Mouse (Mus musculus) macrophage (primary cell): ENCODE data around the gene Tpcn2. TPM values are rescaled to one million over a fixed set of nuclear protein-coding genes. Genes with fewer than 3 reads are reported as not detected.

Experiments
- H3K27ac ChIP-seq: fragments of 350-480 bp; formaldehyde crosslinking; 2 replicates; pipeline ENCODE4 v1.9.0; 2021
- H3K36me3 ChIP-seq: fragments of 350-480 bp; formaldehyde crosslinking; 2 replicates; pipeline ENCODE4 v1.9.0; 2021; ENCODE audit errors: inconsistent target
- H3K4me3 ChIP-seq: fragments of 350-480 bp; formaldehyde crosslinking; 2 replicates; pipeline ENCODE4 v1.9.0; 2021; ENCODE audit errors: inconsistent target
- H3K79me2 ChIP-seq: fragments of 350-480 bp; formaldehyde crosslinking; 2 replicates; pipeline ENCODE4 v1.9.0; 2021; ENCODE audit errors: inconsistent target
- WGBS: methylation state at CpG from one replicate; pipeline ENCODE4 v1.1.7; 2026; ENCODE audit warnings: inconsistent platforms; ENCODE audit not compliant: missing documents; 5-methylcytosine and 5-hydroxymethylcytosine counted together
- polyA plus RNA-seq: library from polyadenylated mRNA; stranded (reverse); fragments of 250-400 nt; gene quantifications from 3 replicates; pipeline ENCODE4 v1.2.4, GENCODE M21; 2018; ENCODE audit warnings: inconsistent platforms

The Tpcn2 gene
- polyA plus RNA-seq, 1 experiment from 2014 or later: 52.0 TPM

GRCm38 (mm10) chr7:145192836-145193235 is 91.0 kb downstream of the Tpcn2 start:
- Histone ChIP-seq H3K27ac (no peak overlapping the region), H3K4me3 (no peak overlapping the region), H3K36me3 (no peaks in the 10 kb centered on the region), H3K79me2 (no peaks in the 10 kb centered on the region)
- WGBS: 96% methylated on average over 6 of the region's 6 CpGs

- no peaks in the 10 kb centered on the region for H3K36me3 ChIP-seq
These were observed 93.3 kb downstream of the Tpcn2 start for GRCm38 (mm10) chr7:145190520-145190919.

GRCm38 (mm10) chr7:145189342-145189741 is 94.5 kb downstream of the Tpcn2 start:
- 94% methylated on average over 8 of the region's 8 CpGs for WGBS
- Histone ChIP-seq H3K4me3 (no peak overlapping the region), H3K79me2 (no peaks in the 10 kb centered on the region), H3K27ac (peak overlapping the region; percentile 47), H3K36me3 (no peaks in the 10 kb centered on the region)

More at GRCm38 (mm10) chr7:145190520-145190919, 93.3 kb downstream of the Tpcn2 start:
- Histone ChIP-seq H3K4me3 (no peak overlapping the region), H3K27ac (peak overlapping the region; percentile 47; the same call in 1 of the 2 replicates), H3K79me2 (no peaks in the 10 kb centered on the region)

- Histone ChIP-seq H3K27ac (peak overlapping the region; percentile 78), H3K36me3 (no peaks in the 10 kb centered on the region), H3K4me3 (no peak overlapping the region), H3K79me2 (no peaks in the 10 kb centered on the region)
- 41% methylated on average over 3 of the region's 3 CpGs for WGBS
These were observed 96.0 kb downstream of the Tpcn2 start for GRCm38 (mm10) chr7:145187802-145188201.

- Histone ChIP-seq H3K4me3 (no peak overlapping the region), H3K79me2 (no peaks in the 10 kb centered on the region), H3K36me3 (no peaks in the 10 kb centered on the region), H3K27ac (no peak overlapping the region)
- WGBS: 49% methylated on average over 4 of the region's 4 CpGs
These were observed 101.4 kb downstream of the Tpcn2 start for GRCm38 (mm10) chr7:145182388-145182787.

- no peaks in the 10 kb centered on the region for H3K79me2 ChIP-seq
- WGBS: 97% methylated on average over 11 of the region's 11 CpGs
- no peak overlapping the region for H3K4me3 ChIP-seq
These were observed 102.3 kb downstream of the Tpcn2 start for GRCm38 (mm10) chr7:145181376-145182034.

GRCm38 (mm10) chr7:145179691-145180091 is 104.1 kb downstream of the Tpcn2 start:
- H3K36me3 ChIP-seq: no peaks in the 10 kb centered on the region
- no peak overlapping the region for H3K27ac ChIP-seq
- WGBS: 98% methylated on average over 5 of the region's 5 CpGs
- no peaks in the 10 kb centered on the region for H3K79me2 ChIP-seq
- H3K4me3 ChIP-seq: no peak overlapping the region

More at GRCm38 (mm10) chr7:145181376-145182034, 102.3 kb downstream of the Tpcn2 start:
- Histone ChIP-seq H3K27ac (no peak overlapping the region), H3K36me3 (no peaks in the 10 kb centered on the region)

- H3K79me2 ChIP-seq: no peaks in the 10 kb centered on the region
- no peak overlapping the region for H3K4me3 ChIP-seq
- 93% methylated on average over 15 of the region's 15 CpGs for WGBS
- H3K36me3 ChIP-seq: no peaks in the 10 kb centered on the region
- H3K27ac ChIP-seq: no peak overlapping the region
These were observed 106.8 kb downstream of the Tpcn2 start for GRCm38 (mm10) chr7:145176750-145177589.

- no peaks in the 10 kb centered on the region for H3K79me2 ChIP-seq
- H3K36me3 ChIP-seq: no peaks in the 10 kb centered on the region
- no peak overlapping the region for H3K27ac ChIP-seq
- H3K4me3 ChIP-seq: no peak overlapping the region
- WGBS: 86% methylated on average over 13 of the region's 15 CpGs
These were observed 110.2 kb downstream of the Tpcn2 start for GRCm38 (mm10) chr7:145173563-145173962.

GRCm38 (mm10) chr7:145173116-145173515 is 110.7 kb downstream of the Tpcn2 start:
- Histone ChIP-seq H3K4me3 (no peak overlapping the region), H3K27ac (no peak overlapping the region), H3K79me2 (no peaks in the 10 kb centered on the region), H3K36me3 (no peaks in the 10 kb centered on the region)
- WGBS: 73% methylated on average over 12 of the region's 12 CpGs

- H3K27ac ChIP-seq: no peak overlapping the region
- no peak overlapping the region for H3K4me3 ChIP-seq
- H3K79me2 ChIP-seq: no peaks in the 10 kb centered on the region
- H3K36me3 ChIP-seq: no peaks in the 10 kb centered on the region
- WGBS: 86% methylated on average over 3 of the region's 3 CpGs
These were observed 114.1 kb downstream of the Tpcn2 start for GRCm38 (mm10) chr7:145169703-145170102.

- no peaks in the 10 kb centered on the region for H3K79me2 ChIP-seq
- 92% methylated on average over 13 of the region's 13 CpGs for WGBS
- H3K4me3 ChIP-seq: no peak overlapping the region
- H3K36me3 ChIP-seq: no peaks in the 10 kb centered on the region
- no peak overlapping the region for H3K27ac ChIP-seq
These were observed 124.2 kb downstream of the Tpcn2 start for GRCm38 (mm10) chr7:145159283-145160240.

GRCm38 (mm10) chr7:145155666-145156065 is 128.1 kb downstream of the Tpcn2 start:
- WGBS: 86% methylated on average over 4 of the region's 4 CpGs
- Histone ChIP-seq H3K79me2 (no peaks in the 10 kb centered on the region), H3K27ac (no peak overlapping the region), H3K4me3 (no peak overlapping the region), H3K36me3 (no peaks in the 10 kb centered on the region)

GRCm38 (mm10) chr7:145154066-145154465 is 129.7 kb downstream of the Tpcn2 start:
- Histone ChIP-seq H3K79me2 (no peaks in the 10 kb centered on the region), H3K36me3 (no peaks in the 10 kb centered on the region), H3K27ac (no peak overlapping the region), H3K4me3 (no peak overlapping the region)
- 64% methylated on average over 1 of the region's 1 CpGs for WGBS
